ENCODE assay signal across 8 mouse cellular contexts in genomic region chr5:105518626-105519095, GRCm38 (mm10). TPM values are rescaled to one million over a fixed set of nuclear protein-coding genes. Genes with fewer than 3 reads are reported as not detected.
DNase-seq lines count a peak whose midpoint lies in the region; ATAC-seq and TF ChIP-seq lines count a peak whose summit lies in the region.

No protein-coding gene starts in this region.

- intact Hi-C loops in left cerebral cortex, postnatal 14 days (cut with DNase I): loop anchor here (1.0 kb wide), 1 partner anchor 136 kb away; no protein-coding TSS in a partner anchor

- no peak for TF ChIP-seq CTCF in CH12.LX (conservative IDR thresholded peaks at IDR 0.05 in 1 of 2, IDR thresholded peaks at IDR 0.05 in 1 of 2; ENCODE audit: low read depth in 2 of 2, low read length in 2 of 2)
- no peak for TF ChIP-seq CTCF in embryonic fibroblast, embryonic 13.5 days (IDR thresholded peaks at IDR 0.05; ENCODE audit: borderline replicate concordance, insufficient read depth, low read length)

- peak overlapping the region; percentile 92 for H3K4me3 ChIP-seq in heart, embryonic 13.5 days
- peak overlapping the region; percentile 52 to 86 (median 85) for H3K4me3 ChIP-seq in CH12.LX (replicated peaks in 1 of 3; ENCODE audit: low read depth in 2 of 3, low read length in 2 of 3, poor library complexity in 1 of 3)
- peak overlapping the region; percentile 78 for H3K4me3 ChIP-seq in embryonic fibroblast, embryonic 13.5 days (ENCODE audit: insufficient read depth, low read length)
- H3K4me3 ChIP-seq in midbrain, embryonic 14.5 days (replicated peaks; ENCODE audit: low read depth, low read length): peak overlapping the region; percentile 76

- H3K79me2 ChIP-seq in CH12.LX (replicated peaks; ENCODE audit: control insufficient read depth, extremely low read depth, insufficient read depth, poor library complexity, severe bottlenecking): no peaks in the 10 kb centered on the region

- dilution Hi-C loops in CH12.LX (cut with MboI; ENCODE audit: extremely low pct_ligation_motif_present, extremely low pct_unique_long_range_greater_than_20kb, low sequenced_read_pairs): no loop called here

- ATAC-seq in heart, embryonic 13.5 days (ENCODE audit: extremely low read depth, insufficient number of reproducible peaks, low FRiP score, low TSS enrichment): peak; percentile 42; the same call in 1 of the 2 replicates
- ATAC-seq in midbrain, embryonic 14.5 days (ENCODE audit: low FRiP score, low TSS enrichment): peak; percentile 19; the same call in 1 of the 2 replicates

- H3K27me3 ChIP-seq in heart, embryonic 13.5 days (replicated peaks): no peaks in the 10 kb centered on the region
- peaks cover 2% of the 10 kb centered on the region for H3K27me3 ChIP-seq in CH12.LX (replicated peaks)
- 0 out of 2 replicates have a peak, but pooled peaks cover 5% of the 10 kb centered on the region for H3K27me3 ChIP-seq in midbrain, embryonic 14.5 days (ENCODE audit: control insufficient read depth, insufficient read depth, low read length)

- in situ Hi-C loops in CH12.LX (cut with MboI; ENCODE audit: low pct_ligation_motif_present, low pct_unique_long_range_greater_than_20kb, low sequenced_read_pairs): no loop called here

- WGBS in heart, embryonic 13.5 days: under 1% methylated on average over 16 of the region's 16 CpGs
- WGBS in midbrain, embryonic 14.5 days: under 1% methylated on average over 16 of the region's 16 CpGs

- H3K9me3 ChIP-seq in heart, embryonic 13.5 days: no peaks in the 10 kb centered on the region
- no peaks in the 10 kb centered on the region for H3K9me3 ChIP-seq in CH12.LX (replicated peaks; ENCODE audit: low read length)
- no peaks in the 10 kb centered on the region for H3K9me3 ChIP-seq in midbrain, embryonic 14.5 days (ENCODE audit: control insufficient read depth, low read length)

- peak overlapping the region; percentile 88 for H3K4me2 ChIP-seq in heart, embryonic 13.5 days
- H3K4me2 ChIP-seq in CH12.LX (ENCODE audit: insufficient read depth, low read depth, poor library complexity, severe bottlenecking): peak overlapping the region; percentile 71
- peak overlapping the region; percentile 96 for H3K4me2 ChIP-seq in midbrain, embryonic 14.5 days (ENCODE audit: low read length)

- no peaks in the 10 kb centered on the region for H3K36me3 ChIP-seq in heart, embryonic 13.5 days
- peaks cover 0 to 14% of the 10 kb centered on the region in 2 experiments for H3K36me3 ChIP-seq in CH12.LX (replicated peaks in 1 of 2; ENCODE audit: control insufficient read depth in 1 of 2, insufficient read depth in 1 of 2, low read length in 1 of 2)
- H3K36me3 ChIP-seq in midbrain, embryonic 14.5 days (ENCODE audit: control insufficient read depth, insufficient read depth, low read length): no peaks in the 10 kb centered on the region

- no peak for DNase-seq in heart, postnatal 4 days
- DNase-seq in CH12.LX (ENCODE audit: extremely low read depth): peak; percentile 31
- DNase-seq in left cerebral cortex, postnatal 14 days (ENCODE audit: low spot score in 2 of 2): peak; percentile 25 to 53
- DNase-seq in midbrain, embryonic 14.5 days: peak; percentile 55
- peak; percentile 57 for DNase-seq in thymus, postnatal 10 days (ENCODE audit: low spot score in 2 of 2)
- DNase-seq in urinary bladder, postnatal 14 days (ENCODE audit: low spot score): no peak

- TF ChIP-seq RAD21 in CH12.LX (IDR thresholded peaks at IDR 0.05; ENCODE audit: low read depth, low read length): no peak

- H3K4me1 ChIP-seq in heart, embryonic 13.5 days: peaks cover 57% of the 10 kb centered on the region
- peaks cover 12 to 53% of the 10 kb centered on the region in 2 experiments for H3K4me1 ChIP-seq in CH12.LX (ENCODE audit: control insufficient read depth in 1 of 2, insufficient read depth in 2 of 2)
- peaks cover 10% of the 10 kb centered on the region for H3K4me1 ChIP-seq in embryonic fibroblast, embryonic 13.5 days (ENCODE audit: control insufficient read depth, insufficient read depth, low read length)
- peaks cover 7% of the 10 kb centered on the region for H3K4me1 ChIP-seq in midbrain, embryonic 14.5 days (ENCODE audit: control insufficient read depth, insufficient read depth, low read length)

- peak overlapping the region; percentile 98 for H3K27ac ChIP-seq in heart, embryonic 13.5 days (replicated peaks)
- H3K27ac ChIP-seq in CH12.LX (ENCODE audit: insufficient read depth, low read depth): no peak overlapping the region
- H3K27ac ChIP-seq in embryonic fibroblast, embryonic 13.5 days (ENCODE audit: insufficient read depth, low read length): no peak overlapping the region
- H3K27ac ChIP-seq in midbrain, embryonic 14.5 days (replicated peaks; ENCODE audit: low read depth, low read length): peak overlapping the region; percentile 85

- no peak for TF ChIP-seq POLR2A in CH12.LX (IDR thresholded peaks at IDR 0.05; ENCODE audit: low read depth, low read length)
- TF ChIP-seq POLR2A in embryonic fibroblast, embryonic 13.5 days (IDR thresholded peaks at IDR 0.05; ENCODE audit: low read depth, low read length): no peak

- peak overlapping the region; percentile 97 for H3K9ac ChIP-seq in heart, embryonic 13.5 days
- H3K9ac ChIP-seq in CH12.LX (ENCODE audit: insufficient read depth, low read depth): peak overlapping the region; percentile 39
- peak overlapping the region; percentile 86 for H3K9ac ChIP-seq in midbrain, embryonic 14.5 days (replicated peaks; ENCODE audit: low read length)

- TF ChIP-seq EP300 in CH12.LX (IDR thresholded peaks at IDR 0.05; ENCODE audit: low read length): no peak

TF ChIP-seq in CH12.LX, 34 proteins besides CTCF, POLR2A, EP300 and RAD21:
- TF ChIP-seq ETS1 (conservative IDR thresholded peaks at IDR 0.05; ENCODE audit: low read depth, low read length) (no peak), MXI1 (IDR thresholded peaks at IDR 0.05; ENCODE audit: low read depth, low read length) (no peak), MEF2A (IDR thresholded peaks at IDR 0.05; ENCODE audit: borderline replicate concordance, low read depth, low read length) (peak; percentile 71; the same call in 1 of the 2 replicates), MAZ (IDR thresholded peaks at IDR 0.05; ENCODE audit: low read depth, low read length) (no peak)
TF ChIP-seq in CH12.LX: peak in this region for 1.

RNA-seq across cellular contexts. Expression of gene Lrrc8c, which starts 0.5 kb away (rescaled TPM):
- polyA plus RNA-seq in heart, embryonic 13.5 days (2015; fragmentation: Nextera tagmentation; extraction: Ambion mirVana): 18.3 and 19.7 TPM in 2 replicates
- 10 to 100 TPM; 46.3 to 51.6 TPM for total RNA-seq in heart, postnatal 4 days (2021)
- total RNA-seq in CH12.LX (2012; rRNA removed): 2.4 and 5.9 TPM in 2 replicates
- 2.4 and 3.3 TPM in 2 replicates for total RNA-seq in CH12.LX (2014; rRNA removed)
- 7.3 and 10.3 TPM in 2 replicates for polyA plus RNA-seq in CH12.LX (2012; ENCODE audit: insufficient read length, low read depth)
- 47.1 and 66.1 TPM in 2 replicates for polyA plus RNA-seq in embryonic fibroblast, embryonic 13.5 days (2011; ENCODE audit: insufficient read length, low read depth, missing spikeins)
- total RNA-seq in left cerebral cortex, postnatal 14 days (2021): 10 to 100 TPM; 28.2 to 36.4 TPM
- 13.0 and 16.7 TPM in 2 replicates for polyA plus RNA-seq in midbrain, embryonic 14.5 days (2014; fragmentation: Nextera tagmentation; extraction: Ambion mirVana)

Comparison
In these comparisons a context has a peak if more than half of its experiments do, and no peak if none do; other contexts are left out.
1. H3K27ac ChIP-seq: peak in heart, embryonic 13.5 days (single experiment) and midbrain, embryonic 14.5 days (single experiment); none in CH12.LX (single experiment) and embryonic fibroblast, embryonic 13.5 days (single experiment).
2. H3K9ac ChIP-seq: peak in every context shown above with its lines; median percentile 97 in heart, embryonic 13.5 days; 86 in midbrain, embryonic 14.5 days; 39 in CH12.LX.
3. DNase-seq: peak in CH12.LX (single experiment), left cerebral cortex, postnatal 14 days (2 of 2), midbrain, embryonic 14.5 days (single experiment) and thymus, postnatal 10 days (2 of 2); none in heart, postnatal 4 days (single experiment) and urinary bladder, postnatal 14 days (single experiment).
4. Peak in every context shown above with its lines, with median percentiles within 50 percentile points of each other: H3K4me2 ChIP-seq and H3K4me3 ChIP-seq.